Mouse (Mus musculus) neural tube, embryonic 15.5 days (tissue): ENCODE results near the gene Txndc15. TPM values are rescaled to one million over a fixed set of nuclear protein-coding genes. Genes with fewer than 3 reads are reported as not detected.

Experiments used
- polyA plus RNA-seq: library from polyadenylated mRNA; unstranded; fragments of >200 nt; fragmentation: Nextera tagmentation; extraction: Ambion mirVana; gene quantifications from 2 replicates; pipeline ENCODE4 v1.2.1, GENCODE M21; 2015

Gene Txndc15
- polyA plus RNA-seq, 1 experiment from 2014 or later, result 149 TPM

Other genes with a start within 250 kb of the Txndc15 start
- 389 and 450 TPM in 2 replicates for gene Dbn1, start 226.5 kb upstream of the Txndc15 start, polyA plus RNA-seq
- gene Pdlim7, start 201.0 kb upstream of the Txndc15 start, polyA plus RNA-seq, result 169 and 176 TPM in 2 replicates
- gene Dok3, start 185.4 kb upstream of the Txndc15 start, polyA plus RNA-seq, result 4.2 and 4.6 TPM in 2 replicates
- 48.8 and 53.1 TPM in 2 replicates for gene Ddx41, start 178.0 kb upstream of the Txndc15 start, polyA plus RNA-seq
- gene Fam193b, start 143.5 kb upstream of the Txndc15 start, polyA plus RNA-seq, result 43.0 and 46.4 TPM in 2 replicates
- 110 and 121 TPM in 2 replicates for gene Tmed9, start 140.9 kb upstream of the Txndc15 start, polyA plus RNA-seq
- gene B4galt7, start 114.8 kb upstream of the Txndc15 start, polyA plus RNA-seq, result 45.5 and 48.3 TPM in 2 replicates
- gene Caml, start 91.6 kb upstream of the Txndc15 start, polyA plus RNA-seq, result 102 and 117 TPM in 2 replicates
- 22.0 and 25.5 TPM in 2 replicates for gene Ddx46, start 79.6 kb upstream of the Txndc15 start, polyA plus RNA-seq
- gene B230219D22Rik, start 21.5 kb upstream of the Txndc15 start, polyA plus RNA-seq, result 71.9 and 73.0 TPM in 2 replicates
- 21.7 and 34.8 TPM in 2 replicates for gene Pcbd2, start 12.7 kb downstream of the Txndc15 start, polyA plus RNA-seq
- gene Catsper3, start 69.9 kb downstream of the Txndc15 start, polyA plus RNA-seq, result 0.26 TPM in 1 of 2 replicates, not detected in the other
- 0.29 TPM in 1 of 2 replicates, not detected in the other for gene Pitx1, start 121.5 kb downstream of the Txndc15 start, polyA plus RNA-seq